Mouse (Mus musculus) small intestine, adult 2 months (tissue): ENCODE measurements around the gene Hivep2. TPM values are rescaled to one million over a fixed set of nuclear protein-coding genes. Genes with fewer than 3 reads are reported as not detected.

ENCODE experiments used
- H3K27ac ChIP-seq: fragments of 200-500 bp; 2 replicates; pipeline ENCODE4 v1.5.1; 2012; ENCODE audit warnings: low read depth, low read length, control low read depth, inconsistent platforms; ENCODE audit not compliant: insufficient read depth
- H3K27me3 ChIP-seq: fragments of 200-500 bp; 2 replicates; pipeline ENCODE4 v1.6.1; 2012; ENCODE audit warnings: mild to moderate bottlenecking, moderate library complexity, low read length, inconsistent platforms; ENCODE audit not compliant: control insufficient read depth, insufficient read depth
- H3K36me3 ChIP-seq: fragments of 200-500 bp; 2 replicates; pipeline ENCODE4 v1.6.1; 2012; ENCODE audit warnings: mild to moderate bottlenecking, low read length, control low read depth, inconsistent platforms; ENCODE audit not compliant: control insufficient read depth, insufficient read depth
- H3K4me1 ChIP-seq: fragments of 200-500 bp; 2 replicates; pipeline ENCODE4 v1.6.1; 2012; ENCODE audit warnings: low read length, inconsistent platforms, mixed read lengths; ENCODE audit not compliant: control insufficient read depth, insufficient read depth, insufficient read length
- H3K4me3 ChIP-seq: fragments of 200-500 bp; 2 replicates; pipeline ENCODE4 v1.5.1; 2012; ENCODE audit warnings: low read depth, mild to moderate bottlenecking, control low read depth, inconsistent platforms, low read length, moderate library complexity
- CTCF ChIP-seq: fragments of 200-500 bp; IDR thresholded peaks from 2 replicates; pipeline ENCODE4 v1.5.1; 2012; ENCODE audit warnings: low read depth, mild to moderate bottlenecking, control low read depth, inconsistent platforms, low read length, moderate library complexity, mixed read lengths; ENCODE audit not compliant: insufficient replicate concordance, insufficient read length; ENCODE audit errors: extremely low read depth
- POLR2A ChIP-seq: fragments of 200-500 bp; IDR thresholded peaks from 2 replicates; pipeline ENCODE4 v1.6.1; 2012; ENCODE audit warnings: low read depth, mild to moderate bottlenecking, control low read depth, inconsistent platforms, low read length, moderate library complexity
- WGBS: fragments of 180-500 bp; shearing (Covaris S2); methylation state at CpG from one replicate; pipeline ENCODE4 v1.1.7; 2018; 5-methylcytosine and 5-hydroxymethylcytosine counted together
- polyA plus RNA-seq: library from polyadenylated mRNA; depleted of rRNA; stranded (reverse); fragments of >200 nt; gene quantifications from 2 replicates; pipeline ENCODE4 v1.2.3, GENCODE M21; 2012

Gene Hivep2
- polyA plus RNA-seq, 1 experiment = 4.2 TPM

GRCm38 (mm10) chr10:14080830-14081229 lies 115.0 kb downstream of the Hivep2 start:
- 81% methylated on average over 6 of the region's 6 CpGs for WGBS
- Histone ChIP-seq H3K36me3 (0 out of 2 replicates have a peak, but pooled peaks cover 1% of the 10 kb centered on the region), H3K27ac (no peak overlapping the region), H3K4me1 (peaks cover 5% of the 10 kb centered on the region; the same call in 1 of the 2 replicates), H3K27me3 (no peaks in the 10 kb centered on the region), H3K4me3 (no peak overlapping the region)
- TF ChIP-seq CTCF (no peak), POLR2A (no peak)

GRCm38 (mm10) chr10:14081824-14082223 lies 115.9 kb downstream of the Hivep2 start:
- H3K4me3 ChIP-seq = no peak overlapping the region
- H3K36me3 ChIP-seq = 0 out of 2 replicates have a peak, but pooled peaks cover 1% of the 10 kb centered on the region
- 83% methylated on average over 3 of the region's 3 CpGs for WGBS
- TF ChIP-seq POLR2A = no peak
- no peak for TF ChIP-seq CTCF
- no peaks in the 10 kb centered on the region for H3K27me3 ChIP-seq
- H3K4me1 ChIP-seq = peaks cover 9% of the 10 kb centered on the region; the same call in 1 of the 2 replicates
- no peak overlapping the region for H3K27ac ChIP-seq

GRCm38 (mm10) chr10:14082275-14082674 lies 116.4 kb downstream of the Hivep2 start:
- Histone ChIP-seq H3K27ac (no peak overlapping the region), H3K4me1 (peaks cover 9% of the 10 kb centered on the region; the same call in 1 of the 2 replicates), H3K36me3 (0 out of 2 replicates have a peak, but pooled peaks cover 1% of the 10 kb centered on the region), H3K27me3 (no peaks in the 10 kb centered on the region), H3K4me3 (no peak overlapping the region)
- 76% methylated on average over 3 of the region's 3 CpGs for WGBS
- no peak for TF ChIP-seq CTCF
- no peak for TF ChIP-seq POLR2A

DNA sequence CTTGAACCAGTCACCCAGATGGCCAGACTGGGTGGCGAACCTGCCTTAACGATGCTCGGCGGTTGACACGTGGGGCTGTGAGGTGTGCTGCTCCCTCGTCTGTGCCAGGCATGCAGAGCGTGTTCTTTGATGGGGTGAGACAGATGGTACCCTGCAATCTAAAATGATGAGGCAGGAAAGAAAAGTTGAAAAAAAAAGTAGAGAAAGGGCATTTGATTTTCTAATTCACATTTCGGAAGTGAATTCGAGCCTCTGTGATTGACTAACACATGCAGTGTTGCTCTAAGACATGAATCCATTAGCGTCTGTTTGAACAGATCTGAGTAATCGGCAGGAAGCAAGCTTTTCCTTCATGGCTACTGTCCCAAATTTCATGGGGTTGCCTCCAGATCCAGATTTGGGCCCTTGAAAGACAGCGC lies 119.4 kb downstream of the Hivep2 start:
- 82% methylated on average over 12 of the region's 12 CpGs for WGBS
- Histone ChIP-seq H3K4me3 (no peak overlapping the region), H3K4me1 (peaks cover 9% of the 10 kb centered on the region; the same call in 1 of the 2 replicates), H3K27ac (peak overlapping the region; percentile 6; the same call in 1 of the 2 replicates), H3K27me3 (no peaks in the 10 kb centered on the region), H3K36me3 (no peaks in the 10 kb centered on the region)
- TF ChIP-seq CTCF (no peak), POLR2A (no peak)

- H3K27me3 ChIP-seq = no peaks in the 10 kb centered on the region
- H3K27ac ChIP-seq = peak overlapping the region; percentile 56
- 13% methylated on average over 10 of the region's 10 CpGs for WGBS
- TF ChIP-seq CTCF (no peak), POLR2A (no peak)
- no peaks in the 10 kb centered on the region for H3K36me3 ChIP-seq
- H3K4me3 ChIP-seq = peak overlapping the region; percentile 61
- H3K4me1 ChIP-seq = peaks cover 9% of the 10 kb centered on the region; the same call in 1 of the 2 replicates
Measured at GRCm38 (mm10) chr10:14085882-14086515, 120.1 kb downstream of the Hivep2 start.

DNA sequence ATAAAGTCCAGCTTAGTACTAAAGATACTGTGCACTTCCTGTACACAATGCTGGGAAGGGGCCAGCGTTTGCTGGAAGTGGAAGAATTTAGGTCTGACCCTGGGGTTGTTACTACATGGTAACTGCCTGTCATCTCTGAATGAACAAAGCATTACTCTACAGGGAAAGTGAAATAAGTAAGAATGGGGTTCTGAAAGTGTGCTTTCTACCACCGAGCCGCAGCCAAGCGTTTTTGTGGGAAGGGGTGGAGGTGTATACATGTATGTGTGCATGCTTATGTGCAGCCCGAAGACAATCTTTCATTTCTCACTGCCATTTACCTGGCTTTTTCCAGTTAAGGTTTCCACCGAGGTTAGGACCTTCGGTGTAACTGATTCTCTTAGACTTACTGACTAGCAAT lies 121.4 kb downstream of the Hivep2 start:
- 76% methylated on average over 7 of the region's 7 CpGs for WGBS
- Histone ChIP-seq H3K27me3 (no peaks in the 10 kb centered on the region), H3K4me3 (no peak overlapping the region), H3K36me3 (no peaks in the 10 kb centered on the region), H3K4me1 (peaks cover 9% of the 10 kb centered on the region; the same call in 1 of the 2 replicates), H3K27ac (no peak overlapping the region)
- TF ChIP-seq POLR2A (no peak), CTCF (no peak)

GRCm38 (mm10) chr10:14089488-14089887 lies 123.6 kb downstream of the Hivep2 start:
- TF ChIP-seq CTCF = peak; percentile 44; the same call in 1 of the 2 replicates
- no peak for TF ChIP-seq POLR2A
- H3K4me1 ChIP-seq = peaks cover 9% of the 10 kb centered on the region; the same call in 1 of the 2 replicates
- no peaks in the 10 kb centered on the region for H3K36me3 ChIP-seq
- no peak overlapping the region for H3K4me3 ChIP-seq
- H3K27me3 ChIP-seq = no peaks in the 10 kb centered on the region
- whole genome bisulfite sequencing = 70% methylated on average over 9 of the region's 9 CpGs
- H3K27ac ChIP-seq = no peak overlapping the region
